Mouse (Mus musculus): ENCODE results near the gene Il22ra2. TPM values are rescaled to one million over a fixed set of nuclear protein-coding genes. Genes with fewer than 3 reads are reported as not detected.

Gene Il22ra2
- total and polyA plus RNA-seq, 2 experiments from 2014 or later, result not detected

DNA sequence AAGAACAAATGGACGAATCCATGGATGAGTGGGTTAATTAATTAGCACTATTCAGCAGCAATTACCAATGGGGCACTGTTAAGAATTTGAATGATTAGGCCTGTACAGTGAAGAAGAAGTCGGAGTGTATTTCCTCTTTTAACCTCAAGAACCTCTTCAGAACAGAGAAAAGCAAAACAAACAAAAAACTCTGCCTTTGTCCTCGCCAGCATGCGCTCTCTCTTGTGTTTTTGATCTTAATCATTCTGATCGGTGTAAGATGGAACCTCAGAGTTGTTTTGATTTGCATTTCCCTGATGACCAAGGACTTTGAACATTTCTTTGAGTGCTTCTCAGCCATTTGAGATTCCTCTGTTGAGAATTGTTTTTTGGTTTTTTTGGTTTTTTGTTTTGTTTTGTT is 2.1 kb upstream of the Il22ra2 start:
- Histone ChIP-seq H3K27ac (ENCODE audit: low read depth) (no peak overlapping the region), H3K36me3 (replicated peaks; ENCODE audit: control insufficient read depth, insufficient read depth, low read length) (no peaks in the 10 kb centered on the region), H3K4me1 (ENCODE audit: control insufficient read depth, insufficient read depth) (0 out of 2 replicates have a peak, but pooled peaks cover 4% of the 10 kb centered on the region), H3K4me3 (ENCODE audit: low read depth, low read length) (no peak overlapping the region), H3K27me3 (ENCODE audit: control insufficient read depth, insufficient read depth, low read length) (no peaks in the 10 kb centered on the region), H3K9ac (replicated peaks; ENCODE audit: low read depth, low read length) (no peak overlapping the region), H3K4me2 (ENCODE audit: low read depth, low read length) (no peak overlapping the region), H3K9me3 (replicated peaks; ENCODE audit: control insufficient read depth, low read length) (no peaks in the 10 kb centered on the region)
- ATAC-seq (ENCODE audit: insufficient read depth, low read depth) (no peak), DNase-seq (ENCODE audit: low spot score) (no peak)
- TF ChIP-seq CTCF (IDR thresholded peaks at IDR 0.05; ENCODE audit: low read depth), result no peak
- TF ChIP-seq EP300 (IDR thresholded peaks at IDR 0.05; ENCODE audit: low read depth), result no peak
- 68% methylated on average over 5 of the region's 5 CpGs for WGBS

DNA sequence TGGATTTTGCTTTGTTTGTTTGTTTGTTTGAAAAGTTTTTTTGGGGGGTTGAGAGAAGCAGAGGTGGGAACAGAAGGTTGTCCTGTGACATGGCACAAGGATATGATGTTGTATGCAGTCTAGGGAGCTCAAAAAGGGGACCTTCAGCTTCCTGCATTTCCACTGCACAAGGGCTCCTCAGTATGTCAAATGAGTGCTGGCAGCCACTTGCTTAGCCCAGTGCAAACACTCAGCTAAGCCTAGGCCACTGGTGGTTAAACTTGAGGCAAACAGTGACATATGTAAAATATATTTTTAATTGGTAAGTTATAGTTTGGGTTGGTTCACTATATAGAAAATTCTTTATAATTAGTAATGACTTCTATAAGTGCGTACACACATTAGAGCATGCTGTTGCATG is 2.8 kb downstream of the Il22ra2 start:
- H3K4me2 ChIP-seq (ENCODE audit: low read depth, low read length), result no peak overlapping the region
- H3K9me3 ChIP-seq (replicated peaks; ENCODE audit: control insufficient read depth, low read length), result no peaks in the 10 kb centered on the region
- 68% methylated on average over 1 of the region's 1 CpGs for WGBS
- no peak overlapping the region for H3K9ac ChIP-seq (replicated peaks; ENCODE audit: low read depth, low read length)
- H3K4me1 ChIP-seq (ENCODE audit: control insufficient read depth, insufficient read depth), result no peaks in the 10 kb centered on the region
- H3K36me3 ChIP-seq (replicated peaks; ENCODE audit: control insufficient read depth, insufficient read depth, low read length), result no peaks in the 10 kb centered on the region
- no peaks in the 10 kb centered on the region for H3K27me3 ChIP-seq (ENCODE audit: control insufficient read depth, insufficient read depth, low read length)
- H3K4me3 ChIP-seq (ENCODE audit: low read depth, low read length), result no peak overlapping the region
- no peak for ATAC-seq (ENCODE audit: insufficient read depth, low read depth)
- no peak for DNase-seq (ENCODE audit: low spot score)
- no peak for TF ChIP-seq EP300 (IDR thresholded peaks at IDR 0.05; ENCODE audit: low read depth)
- no peak for TF ChIP-seq CTCF (IDR thresholded peaks at IDR 0.05; ENCODE audit: low read depth)
- H3K27ac ChIP-seq (ENCODE audit: low read depth), result no peak overlapping the region

DNA sequence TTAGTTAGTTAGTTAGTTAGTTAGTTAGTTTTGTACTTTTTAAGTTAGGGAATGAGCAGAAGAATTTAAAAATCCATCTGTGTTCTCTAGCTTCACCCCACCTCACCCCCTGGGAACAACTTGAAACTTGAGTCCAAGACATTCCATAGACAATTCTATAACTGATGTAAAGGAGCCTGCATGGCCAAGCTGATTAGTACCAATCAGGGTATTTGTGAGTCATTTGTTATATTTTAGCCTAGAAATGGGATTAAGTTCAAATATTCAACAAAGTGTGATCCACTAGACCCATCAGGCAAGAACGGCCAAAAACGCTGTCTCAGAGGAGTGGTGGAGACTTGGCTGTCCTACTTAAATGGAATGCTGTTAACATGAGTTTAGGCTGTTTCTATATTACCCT is 5.5 kb downstream of the Il22ra2 start:
- TF ChIP-seq EP300 (IDR thresholded peaks at IDR 0.05; ENCODE audit: low read depth) (no peak), CTCF (IDR thresholded peaks at IDR 0.05; ENCODE audit: low read depth) (no peak)

DNA sequence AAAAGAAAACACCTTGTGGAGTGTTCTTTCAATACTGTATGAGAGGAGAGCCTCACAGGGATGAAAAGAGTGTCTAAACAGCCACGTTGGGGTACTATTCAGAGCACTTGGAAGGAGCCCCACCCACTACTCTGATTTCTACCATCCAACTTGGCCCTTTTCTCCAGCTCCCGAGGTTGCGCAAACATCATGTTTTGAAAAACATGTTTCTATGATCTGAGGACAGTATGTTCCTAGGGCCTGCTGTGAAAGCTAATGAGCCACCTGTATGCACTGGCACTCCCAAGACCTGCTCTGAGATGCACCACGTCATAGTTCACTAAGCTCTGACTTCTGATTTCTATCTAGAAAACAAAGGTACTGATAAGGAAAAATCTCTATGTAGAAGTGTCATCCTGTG is 6.0 kb downstream of the Il22ra2 start:
- Histone ChIP-seq H3K9me3 (replicated peaks; ENCODE audit: control insufficient read depth, low read length) (no peaks in the 10 kb centered on the region), H3K4me1 (ENCODE audit: control insufficient read depth, insufficient read depth) (no peaks in the 10 kb centered on the region), H3K36me3 (replicated peaks; ENCODE audit: control insufficient read depth, insufficient read depth, low read length) (no peaks in the 10 kb centered on the region), H3K27me3 (ENCODE audit: control insufficient read depth, insufficient read depth, low read length) (no peaks in the 10 kb centered on the region), H3K4me2 (ENCODE audit: low read depth, low read length) (no peak overlapping the region), H3K9ac (replicated peaks; ENCODE audit: low read depth, low read length) (no peak overlapping the region), H3K27ac (ENCODE audit: low read depth) (no peak overlapping the region), H3K4me3 (ENCODE audit: low read depth, low read length) (no peak overlapping the region)
- ATAC-seq (ENCODE audit: insufficient read depth, low read depth) (no peak), DNase-seq (ENCODE audit: low spot score) (no peak)
- TF ChIP-seq CTCF (IDR thresholded peaks at IDR 0.05; ENCODE audit: low read depth), result no peak
- no peak for TF ChIP-seq EP300 (IDR thresholded peaks at IDR 0.05; ENCODE audit: low read depth)
- 73% methylated on average over 4 of the region's 4 CpGs for WGBS

More for the DNA sequence above, 5.5 kb downstream of the Il22ra2 start:
- Histone ChIP-seq H3K4me3 (ENCODE audit: low read depth, low read length) (no peak overlapping the region), H3K27me3 (ENCODE audit: control insufficient read depth, insufficient read depth, low read length) (no peaks in the 10 kb centered on the region), H3K4me2 (ENCODE audit: low read depth, low read length) (no peak overlapping the region), H3K9me3 (replicated peaks; ENCODE audit: control insufficient read depth, low read length) (no peaks in the 10 kb centered on the region), H3K9ac (replicated peaks; ENCODE audit: low read depth, low read length) (no peak overlapping the region), H3K4me1 (ENCODE audit: control insufficient read depth, insufficient read depth) (no peaks in the 10 kb centered on the region), H3K36me3 (replicated peaks; ENCODE audit: control insufficient read depth, insufficient read depth, low read length) (no peaks in the 10 kb centered on the region), H3K27ac (ENCODE audit: low read depth) (no peak overlapping the region)
- DNase-seq (ENCODE audit: low spot score), result no peak
- 82% methylated on average over 2 of the region's 2 CpGs for WGBS
- no peak for ATAC-seq (ENCODE audit: insufficient read depth, low read depth)

DNA sequence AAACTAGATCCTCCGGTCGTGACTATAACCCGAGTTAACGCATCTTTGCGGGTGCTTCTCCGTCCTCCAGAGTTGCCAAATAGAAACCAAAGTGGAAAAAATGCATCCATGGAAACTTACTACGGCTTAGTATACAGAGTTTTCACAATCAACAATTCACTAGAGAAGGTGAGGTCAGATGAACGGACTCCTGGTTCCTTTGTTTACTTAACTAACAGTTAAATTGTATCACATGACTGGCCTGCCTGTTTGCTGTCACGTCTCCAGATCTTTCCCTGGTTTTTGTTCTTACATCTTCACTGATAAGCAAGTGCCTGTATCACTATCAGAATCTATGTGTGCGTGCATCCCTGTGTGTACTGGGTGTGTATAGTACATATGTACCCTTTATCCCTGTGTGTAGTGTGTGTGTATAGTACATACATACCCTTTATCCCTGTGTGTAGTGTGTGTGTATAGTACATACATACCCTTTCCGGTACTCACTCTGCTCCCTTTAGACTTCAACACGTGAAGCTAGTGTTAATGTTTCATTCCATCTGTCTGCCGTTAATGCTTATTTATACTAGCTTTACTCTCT is 9.9 kb downstream of the Il22ra2 start:
- no peak overlapping the region for H3K27ac ChIP-seq (ENCODE audit: low read depth)
- TF ChIP-seq CTCF (IDR thresholded peaks at IDR 0.05; ENCODE audit: low read depth) (no peak), EP300 (IDR thresholded peaks at IDR 0.05; ENCODE audit: low read depth) (no peak)
- no peak overlapping the region for H3K9ac ChIP-seq (replicated peaks; ENCODE audit: low read depth, low read length)
- H3K4me3 ChIP-seq (ENCODE audit: low read depth, low read length), result no peak overlapping the region
- no peaks in the 10 kb centered on the region for H3K4me1 ChIP-seq (ENCODE audit: control insufficient read depth, insufficient read depth)
- ATAC-seq (ENCODE audit: insufficient read depth, low read depth) (no peak), DNase-seq (ENCODE audit: low spot score) (no peak)
- H3K36me3 ChIP-seq (replicated peaks; ENCODE audit: control insufficient read depth, insufficient read depth, low read length), result no peaks in the 10 kb centered on the region
- no peak overlapping the region for H3K4me2 ChIP-seq (ENCODE audit: low read depth, low read length)
- H3K9me3 ChIP-seq (replicated peaks; ENCODE audit: control insufficient read depth, low read length), result no peaks in the 10 kb centered on the region
- 68% methylated on average over 13 of the region's 13 CpGs for WGBS
- H3K27me3 ChIP-seq (ENCODE audit: control insufficient read depth, insufficient read depth, low read length), result no peaks in the 10 kb centered on the region

DNA sequence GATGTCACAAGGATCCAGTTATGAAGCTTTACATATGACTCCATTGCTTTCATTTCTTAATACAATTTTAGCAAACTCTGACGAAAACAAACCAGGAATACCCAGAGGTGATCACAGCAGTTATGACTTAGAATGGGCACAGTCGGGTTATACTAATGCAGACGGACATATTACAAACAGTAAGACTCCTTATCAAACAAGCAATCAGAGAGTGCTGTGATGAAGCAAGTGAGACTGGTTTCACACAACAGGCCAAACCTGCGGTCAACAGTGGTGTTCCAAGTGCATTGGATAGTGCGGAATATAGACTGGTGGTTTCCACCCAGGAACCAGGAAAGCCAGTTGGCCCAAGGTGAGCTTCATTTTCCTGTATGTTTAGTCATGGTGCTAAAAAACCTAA is 17.1 kb downstream of the Il22ra2 start:
- DNase-seq (ENCODE audit: low spot score) (no peak), ATAC-seq (ENCODE audit: insufficient read depth, low read depth) (no peak)
- H3K9me3 ChIP-seq (replicated peaks; ENCODE audit: control insufficient read depth, low read length), result no peaks in the 10 kb centered on the region
- H3K4me3 ChIP-seq (ENCODE audit: low read depth, low read length), result no peak overlapping the region
- no peak for TF ChIP-seq EP300 (IDR thresholded peaks at IDR 0.05; ENCODE audit: low read depth)
- no peak for TF ChIP-seq CTCF (IDR thresholded peaks at IDR 0.05; ENCODE audit: low read depth)
- H3K36me3 ChIP-seq (replicated peaks; ENCODE audit: control insufficient read depth, insufficient read depth, low read length), result no peaks in the 10 kb centered on the region
- H3K4me1 ChIP-seq (ENCODE audit: control insufficient read depth, insufficient read depth), result no peaks in the 10 kb centered on the region
- H3K4me2 ChIP-seq (ENCODE audit: low read depth, low read length), result no peak overlapping the region
- H3K9ac ChIP-seq (replicated peaks; ENCODE audit: low read depth, low read length), result no peak overlapping the region
- no peaks in the 10 kb centered on the region for H3K27me3 ChIP-seq (ENCODE audit: control insufficient read depth, insufficient read depth, low read length)
- H3K27ac ChIP-seq (ENCODE audit: low read depth), result no peak overlapping the region
- 88% methylated on average over 5 of the region's 5 CpGs for WGBS
